Mouse (Mus musculus) brain, embryonic 14.5 days (tissue): ENCODE measurements around the gene Slc26a3.

Source experiments
- CTCF ChIP-seq: fragments of 200-500 bp; IDR thresholded peaks from 2 replicates; pipeline ENCODE4 v1.5.1; 2012; ENCODE audit warnings: inconsistent platforms, mild to moderate bottlenecking, moderate library complexity, borderline replicate concordance; ENCODE audit not compliant: insufficient read depth, insufficient read length; ENCODE audit errors: extremely low read depth
- POLR2A ChIP-seq: fragments of 200-500 bp; IDR thresholded peaks from 2 replicates; pipeline ENCODE4 v1.6.1; 2012; ENCODE audit warnings: mild to moderate bottlenecking, inconsistent platforms, borderline replicate concordance; ENCODE audit not compliant: poor library complexity, insufficient read depth, insufficient read length, severe bottlenecking; ENCODE audit errors: extremely low read depth

DNA sequence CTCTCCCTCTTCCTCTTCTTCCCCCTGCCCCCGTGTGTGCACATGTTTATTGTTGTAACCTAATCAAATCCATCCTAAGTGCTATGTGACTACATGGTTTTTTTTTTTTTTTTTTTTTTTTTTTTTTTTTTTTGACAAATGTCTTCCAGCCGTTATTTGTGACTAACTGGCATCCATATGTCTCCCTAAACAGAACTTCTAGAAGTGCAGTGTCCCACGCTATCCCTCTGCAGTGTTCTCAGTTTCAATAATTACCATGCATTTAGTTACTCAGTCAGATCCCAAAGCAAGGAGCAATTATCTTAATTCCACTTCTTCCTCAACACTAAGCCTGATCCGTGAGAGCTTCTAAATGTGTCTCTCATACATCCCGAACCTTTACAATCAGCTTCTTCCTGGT lies 120.5 kb downstream of the Slc26a3 start:
- no peak for TF ChIP-seq POLR2A
- no peak for TF ChIP-seq CTCF
